Comparison of ENCODE assay signal across 8 mouse cellular contexts in the genomic region with DNA sequence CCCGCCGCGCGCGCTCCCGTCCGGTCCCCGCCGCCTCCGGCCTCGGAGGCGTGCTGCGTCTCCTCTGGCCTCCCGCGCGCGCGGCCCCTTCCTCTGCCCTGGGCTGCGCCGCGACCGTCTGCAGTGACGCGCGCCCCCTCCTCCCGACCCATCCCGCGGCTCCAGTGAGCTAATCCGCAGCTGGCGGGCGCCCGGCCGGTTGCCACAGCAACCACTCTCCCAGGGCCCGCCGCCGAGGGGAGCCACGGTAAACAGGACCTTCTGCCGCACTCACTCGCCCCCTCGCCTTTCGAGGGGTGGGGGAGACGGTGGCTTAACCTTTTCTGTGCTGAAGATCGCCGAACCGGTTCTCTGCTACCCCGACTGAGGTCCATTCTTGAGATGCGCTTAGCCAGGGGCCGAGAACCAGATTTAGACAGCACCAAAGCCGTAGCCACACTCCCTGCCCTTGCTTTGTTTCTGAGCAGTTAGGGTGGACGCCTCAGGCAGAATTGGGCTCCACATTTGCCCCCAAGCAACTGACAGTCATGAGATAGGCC. TPM values are rescaled to one million over a fixed set of nuclear protein-coding genes. Genes with fewer than 3 reads are reported as not detected.
DNase-seq lines count a peak whose midpoint lies in the region; ATAC-seq and TF ChIP-seq lines count a peak whose summit lies in the region.

A gene (minus strand): TSS at position 145 of the 539 bp plus-strand sequence.

- H3K4me1 ChIP-seq in embryonic facial prominence, embryonic 15.5 days = peaks cover 49% of the 10 kb centered on the region
- H3K4me1 ChIP-seq in kidney, embryonic 14.5 days (ENCODE audit: control insufficient read depth, insufficient read depth, low read length) = peaks cover 26% of the 10 kb centered on the region; the same call in 1 of the 2 replicates
- peaks cover 40% of the 10 kb centered on the region for H3K4me1 ChIP-seq in limb, embryonic 13.5 days
- peaks cover 31% of the 10 kb centered on the region for H3K4me1 ChIP-seq in midbrain, embryonic 16.5 days (ENCODE audit: control insufficient read depth, insufficient read depth, low read length)
- H3K4me1 ChIP-seq in testis, adult 2 months (ENCODE audit: control insufficient read depth, insufficient read depth, low read length) = peaks cover 12% of the 10 kb centered on the region

- under 1% methylated on average over 50 of the region's 50 CpGs for WGBS in embryonic facial prominence, embryonic 15.5 days
- under 1% methylated on average over 39 of the region's 50 CpGs for WGBS in kidney, embryonic 14.5 days
- under 1% methylated on average over 41 of the region's 50 CpGs for WGBS in limb, embryonic 13.5 days
- under 1% methylated on average over 47 of the region's 50 CpGs for WGBS in midbrain, embryonic 16.5 days

- H3K4me2 ChIP-seq in embryonic facial prominence, embryonic 15.5 days (replicated peaks) = peak within 1 kb of the TSS; percentile 63
- H3K4me2 ChIP-seq in kidney, embryonic 14.5 days (replicated peaks; ENCODE audit: low read depth, low read length) = peak within 1 kb of the TSS; percentile 79
- H3K4me2 ChIP-seq in limb, embryonic 13.5 days (replicated peaks) = peak within 1 kb of the TSS; percentile 80
- H3K4me2 ChIP-seq in midbrain, embryonic 16.5 days (ENCODE audit: low read length) = peak within 1 kb of the TSS; percentile 68

- H3K36me3 ChIP-seq in embryonic facial prominence, embryonic 15.5 days = no peaks in the 10 kb centered on the region
- H3K36me3 ChIP-seq in kidney, embryonic 14.5 days (ENCODE audit: control insufficient read depth, insufficient read depth, low read length) = no peaks in the 10 kb centered on the region
- peaks cover 13% of the 10 kb centered on the region for H3K36me3 ChIP-seq in limb, embryonic 13.5 days
- peaks cover 4% of the 10 kb centered on the region; the same call in 1 of the 2 replicates for H3K36me3 ChIP-seq in midbrain, embryonic 16.5 days (ENCODE audit: control insufficient read depth, insufficient read depth, low read length)
- H3K36me3 ChIP-seq in testis, adult 2 months (ENCODE audit: control insufficient read depth, insufficient read depth, low read length) = no peaks in the 10 kb centered on the region

- peak; percentile 91 for ATAC-seq in embryonic facial prominence, embryonic 15.5 days (ENCODE audit: insufficient number of reproducible peaks, low FRiP score, low TSS enrichment, low read depth)
- ATAC-seq in kidney, embryonic 14.5 days (ENCODE audit: low FRiP score, low TSS enrichment) = peak; percentile 93
- ATAC-seq in limb, embryonic 13.5 days (ENCODE audit: low FRiP score, low read depth) = peak; percentile 95
- ATAC-seq in midbrain, embryonic 16.5 days = peak; percentile 94

- H3K4me3 ChIP-seq in embryonic facial prominence, embryonic 15.5 days (replicated peaks) = peak within 1 kb of the TSS; percentile 72
- H3K4me3 ChIP-seq in kidney, embryonic 14.5 days (ENCODE audit: low read length) = peak within 1 kb of the TSS; percentile 94
- H3K4me3 ChIP-seq in limb, embryonic 13.5 days = peak within 1 kb of the TSS; percentile 88
- peak within 1 kb of the TSS; percentile 63 for H3K4me3 ChIP-seq in midbrain, embryonic 16.5 days (ENCODE audit: low read depth, low read length)
- peak within 1 kb of the TSS; percentile 93 for H3K4me3 ChIP-seq in testis, adult 2 months (ENCODE audit: control insufficient read depth, low read depth, low read length)

- no peaks in the 10 kb centered on the region for H3K27me3 ChIP-seq in embryonic facial prominence, embryonic 15.5 days
- H3K27me3 ChIP-seq in kidney, embryonic 14.5 days (ENCODE audit: control insufficient read depth, insufficient read depth, low read length) = no peaks in the 10 kb centered on the region
- H3K27me3 ChIP-seq in limb, embryonic 13.5 days = no peaks in the 10 kb centered on the region
- H3K27me3 ChIP-seq in midbrain, embryonic 16.5 days (ENCODE audit: control insufficient read depth, insufficient read depth, low read depth, low read length) = no peaks in the 10 kb centered on the region
- H3K27me3 ChIP-seq in testis, adult 2 months (ENCODE audit: control insufficient read depth, insufficient read depth, low read length) = no peaks in the 10 kb centered on the region

- no peak for TF ChIP-seq CTCF in testis, adult 2 months (IDR thresholded peaks at IDR 0.05; ENCODE audit: control insufficient read depth, insufficient read depth, insufficient replicate concordance, low read depth, low read length)

- H3K9me3 ChIP-seq in embryonic facial prominence, embryonic 15.5 days (replicated peaks) = no peaks in the 10 kb centered on the region
- no peaks in the 10 kb centered on the region for H3K9me3 ChIP-seq in kidney, embryonic 14.5 days (ENCODE audit: control insufficient read depth, low read length)
- H3K9me3 ChIP-seq in limb, embryonic 13.5 days = no peaks in the 10 kb centered on the region
- H3K9me3 ChIP-seq in midbrain, embryonic 16.5 days (replicated peaks; ENCODE audit: control insufficient read depth, low read length, poor library complexity, severe bottlenecking) = no peaks in the 10 kb centered on the region

- peak within 1 kb of the TSS; percentile 79 for H3K9ac ChIP-seq in embryonic facial prominence, embryonic 15.5 days
- H3K9ac ChIP-seq in kidney, embryonic 14.5 days (ENCODE audit: low read depth, low read length) = peak within 1 kb of the TSS; percentile 96
- peak within 1 kb of the TSS; percentile 97 for H3K9ac ChIP-seq in limb, embryonic 13.5 days
- peak within 1 kb of the TSS; percentile 82 for H3K9ac ChIP-seq in midbrain, embryonic 16.5 days (ENCODE audit: low read depth, low read length)

- peak; percentile 37 for DNase-seq in urinary bladder, adult 2 months (ENCODE audit: low spot score)
- DNase-seq in urinary bladder, adult 18-20 months (ENCODE audit: low spot score in 2 of 2) = no peak
- peak; percentile 78 to 83 for DNase-seq in heart, adult 9 months (ENCODE audit: low spot score in 2 of 2)

- TF ChIP-seq POLR2A in testis, adult 2 months (IDR thresholded peaks at IDR 0.05; ENCODE audit: control insufficient read depth, low read depth, low read length) = peak; percentile 62

- peak within 1 kb of the TSS; percentile 89 for H3K27ac ChIP-seq in embryonic facial prominence, embryonic 15.5 days (replicated peaks)
- H3K27ac ChIP-seq in kidney, embryonic 14.5 days (ENCODE audit: low read depth, low read length) = peak within 1 kb of the TSS; percentile 94
- H3K27ac ChIP-seq in limb, embryonic 13.5 days = peak within 1 kb of the TSS; percentile 94
- H3K27ac ChIP-seq in midbrain, embryonic 16.5 days (ENCODE audit: low read length) = peak within 1 kb of the TSS; percentile 92
- H3K27ac ChIP-seq in testis, adult 2 months (ENCODE audit: control insufficient read depth, insufficient read depth, low read depth, low read length) = peak within 1 kb of the TSS; percentile 79

RNA-seq across cellular contexts. Expression of the gene that starts here (rescaled TPM):
- polyA plus RNA-seq in urinary bladder, adult 2 months (2012; rRNA removed) = 10.8 and 14.9 TPM in 2 replicates
- 21.1 and 22.7 TPM in 2 replicates for polyA plus RNA-seq in embryonic facial prominence, embryonic 15.5 days (2015; fragmentation: Nextera tagmentation; extraction: Ambion mirVana)
- polyA plus RNA-seq in kidney, embryonic 14.5 days (2014; fragmentation: Nextera tagmentation; extraction: Ambion mirVana) = 23.3 and 31.8 TPM in 2 replicates
- 25.8 and 30.1 TPM in 2 replicates for polyA plus RNA-seq in limb, embryonic 13.5 days (2015; fragmentation: Nextera tagmentation; extraction: Ambion mirVana)
- 15.6 and 17.0 TPM in 2 replicates for polyA plus RNA-seq in midbrain, embryonic 16.5 days (2015; fragmentation: Nextera tagmentation; extraction: Ambion mirVana)
- 9.5 and 10.0 TPM in 2 replicates for polyA plus RNA-seq in testis, adult 2 months (2012; rRNA removed)

Comparison
In these comparisons a context has a peak if more than half of its experiments do, and no peak if none do; other contexts are left out.
1. DNase-seq: peak in urinary bladder, adult 2 months (single experiment) and heart, adult 9 months (2 of 2); none in urinary bladder, adult 18-20 months (0 of 2).
2. Peak in every context shown above with its lines, with median percentiles within 50 percentile points of each other: ATAC-seq, H3K27ac ChIP-seq, H3K4me2 ChIP-seq, H3K4me3 ChIP-seq and H3K9ac ChIP-seq.